Mouse (Mus musculus) left cerebral cortex, adult 18-20 months (tissue): ENCODE data around the gene Adamts10. TPM values are rescaled to one million over a fixed set of nuclear protein-coding genes. Genes with fewer than 3 reads are reported as not detected.

Source experiments
- DNase-seq, 2 experiments: peaks; one replicate each; pipeline ENCODE4 v3.0.0; 2021 to 2022; ENCODE audit warnings: low spot score in 2 of 2, mixed read lengths in 1 of 2
- total RNA-seq, 2 experiments: library from RNA; stranded (reverse); gene quantifications; 2 replicates each; pipeline ENCODE4 v1.2.3; 2021

Gene Adamts10
- total RNA-seq, 2 experiments from 2014 or later, result 23.0 to 27.4 TPM

GRCm38 (mm10) chr17:33552964-33553363, 29.0 kb downstream of the Adamts10 start:
- DNase-seq, result no peak

- DNase-seq, result no peak
Measured at GRCm38 (mm10) chr17:33554536-33554935, 30.5 kb downstream of the Adamts10 start.

GRCm38 (mm10) chr17:33555223-33555855, 31.3 kb downstream of the Adamts10 start, which contains the start of gene Myo1f:
TSS of gene Myo1f (plus strand) at chr17:33555707.
- DNase-seq, result no peak

GRCm38 (mm10) chr17:33557922-33558321, 33.9 kb downstream of the Adamts10 start:
- DNase-seq, result no peak

- DNase-seq, result no peak
Measured at GRCm38 (mm10) chr17:33563527-33564076, 39.6 kb downstream of the Adamts10 start.

GRCm38 (mm10) chr17:33564599-33564998, 40.6 kb downstream of the Adamts10 start:
- no peak for DNase-seq

GRCm38 (mm10) chr17:33566182-33566581, 42.2 kb downstream of the Adamts10 start:
- no peak for DNase-seq

- DNase-seq, result no peak
Measured at GRCm38 (mm10) chr17:33584061-33584460, 60.1 kb downstream of the Adamts10 start.

- no peak for DNase-seq
Measured at GRCm38 (mm10) chr17:33586011-33586410, 62.0 kb downstream of the Adamts10 start.

GRCm38 (mm10) chr17:33597271-33597670, 73.3 kb downstream of the Adamts10 start:
- no peak for DNase-seq

- no peak for DNase-seq
Measured at GRCm38 (mm10) chr17:33598506-33598905, 74.5 kb downstream of the Adamts10 start.

GRCm38 (mm10) chr17:33599836-33600475, 76.0 kb downstream of the Adamts10 start:
- no peak for DNase-seq

- DNase-seq, result no peak
Measured at GRCm38 (mm10) chr17:33600831-33601230, 76.8 kb downstream of the Adamts10 start.

- DNase-seq, result no peak
Measured at GRCm38 (mm10) chr17:33601947-33602346, 77.9 kb downstream of the Adamts10 start.

Other genes with a start within 250 kb of the Adamts10 start
- 10 to 100 TPM; 30.9 to 33.3 TPM for gene Zfp955b, start 234.7 kb upstream of the Adamts10 start, total RNA-seq
- gene Zfp81, start 165.3 kb upstream of the Adamts10 start, total RNA-seq, result 10 to 100 TPM; 18.4 to 20.9 TPM
- gene Zfp101, start 129.6 kb upstream of the Adamts10 start, total RNA-seq, result 10 to 100 TPM; 14.1 to 19.2 TPM
- gene Actl9, start 91.3 kb upstream of the Adamts10 start, total RNA-seq, result not detected
- gene Myo1f, start 31.5 kb downstream of the Adamts10 start, total RNA-seq, result 1 to 10 TPM; 1.3 to 4.2 TPM
- 10 to 100 TPM; 44.0 to 46.7 TPM for gene Zfp414, start 104.9 kb downstream of the Adamts10 start, total RNA-seq
- under 1 TPM in 1 of 2 experiments, not detected in 1; 0.60 TPM for gene Pram1, start 113.9 kb downstream of the Adamts10 start, total RNA-seq
- gene Hnrnpm, start 162.7 kb downstream of the Adamts10 start, total RNA-seq, result 100 to 1,000 TPM; 129 to 143 TPM
- 10 to 100 TPM; 90.0 to 90.1 TPM for gene March2, start 194.5 kb downstream of the Adamts10 start, total RNA-seq
- 100 to 1,000 TPM; 359 to 382 TPM for gene Rab11b, start 236.3 kb downstream of the Adamts10 start, total RNA-seq